Mouse (Mus musculus): ENCODE results near the gene Olfr855. TPM values are rescaled to one million over a fixed set of nuclear protein-coding genes. Genes with fewer than 3 reads are reported as not detected.

Gene Olfr855
- polyA plus RNA-seq, 1 experiment = not detected

Other genes starting within 250 kb of the Olfr855 start
- 0.01 TPM for gene Olfr845, start 246.2 kb upstream of the Olfr855 start, polyA plus RNA-seq (2012; fragmentation: generic; extraction: Trizol)
- gene Olfr846, start 218.6 kb upstream of the Olfr855 start, polyA plus RNA-seq (2012; fragmentation: generic; extraction: Trizol) = 0.04 TPM
- 0.04 TPM for gene Olfr847, start 203.9 kb upstream of the Olfr855 start, polyA plus RNA-seq (2012; fragmentation: generic; extraction: Trizol)
- 0.01 TPM for gene Olfr849, start 142.4 kb upstream of the Olfr855 start, polyA plus RNA-seq (2012; fragmentation: generic; extraction: Trizol)
- not detected for gene Olfr850, start 104.4 kb upstream of the Olfr855 start, polyA plus RNA-seq (2012; fragmentation: generic; extraction: Trizol)
- gene Olfr851, start 89.3 kb upstream of the Olfr855 start, polyA plus RNA-seq (2012; fragmentation: generic; extraction: Trizol) = not detected
- not detected for gene Olfr853, start 41.5 kb upstream of the Olfr855 start, polyA plus RNA-seq (2012; fragmentation: generic; extraction: Trizol)
- gene Olfr854, start 15.2 kb upstream of the Olfr855 start, polyA plus RNA-seq (2012; fragmentation: generic; extraction: Trizol) = not detected
- gene Zfp317, start 39.5 kb downstream of the Olfr855 start, polyA plus RNA-seq (2012; fragmentation: generic; extraction: Trizol) = 4.3 TPM
- gene Olfr857, start 126.8 kb downstream of the Olfr855 start, polyA plus RNA-seq (2012; fragmentation: generic; extraction: Trizol) = not detected
- not detected for gene Olfr58, start 197.7 kb downstream of the Olfr855 start, polyA plus RNA-seq (2012; fragmentation: generic; extraction: Trizol)
- not detected for gene Olfr859, start 222.3 kb downstream of the Olfr855 start, polyA plus RNA-seq (2012; fragmentation: generic; extraction: Trizol)